9 mouse cellular contexts compared by ENCODE assay signal in the genomic region with DNA sequence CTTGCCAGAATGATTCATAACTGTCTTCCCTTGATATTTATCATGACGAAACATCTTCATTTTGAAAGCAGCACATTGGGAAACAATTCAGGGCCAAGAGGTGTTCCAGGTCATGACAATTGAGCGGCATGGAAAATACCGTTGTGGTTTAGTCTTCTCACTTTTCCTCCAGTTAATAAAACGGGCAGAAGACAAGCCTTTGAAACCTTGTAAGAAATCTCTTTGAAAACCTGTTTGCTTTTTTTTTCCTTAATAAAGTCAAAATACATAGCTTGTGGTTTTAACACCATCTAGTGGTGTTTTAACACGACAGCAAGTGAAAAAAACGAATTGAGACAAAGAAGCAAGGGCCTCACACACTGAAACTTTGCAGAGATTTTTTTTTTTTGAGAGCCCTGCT.
A peak's percentile ranks its signal among the peaks of the same experiment; 100 is the strongest.
DNase-seq lines count a peak whose midpoint lies in the region; ATAC-seq lines count a peak whose summit lies in the region.
"Had no signal": no experiment of that assay in that cellular context is flagged by ENCODE, and none has a peak within 500 bp of the region (broad histone marks: within the 10 kb centered on the region; RNA-seq: fewer than 3 reads in every experiment).

No protein-coding gene starts in this region.

- peak; percentile 31 for DNase-seq in adrenal gland, adult 2 months
- no peak for DNase-seq in adrenal gland, postnatal 25 days
- DNase-seq in layer of hippocampus, postnatal 14 days (ENCODE audit: low spot score in 2 of 2) = peak; percentile 19 to 51
- no peak for DNase-seq in layer of hippocampus, adult 11-12 months (ENCODE audit: low spot score)
- DNase-seq in ZHBTc4 (ENCODE audit: low read depth, low spot score) = peak; percentile 3
- peak; percentile 5 for DNase-seq in mesoderm, embryonic 11.5 days (ENCODE audit: low read depth, low spot score)
- no peak for DNase-seq in kidney, postnatal 10 days
- DNase-seq: thymus, postnatal 36 days had no signal

- no peak for ATAC-seq in cerebellum, adult (ENCODE audit: insufficient number of reproducible peaks, low FRiP score, low TSS enrichment)

Comparison
In these comparisons a context has a peak if more than half of its experiments do, and no peak if none do; other contexts are left out.
1. DNase-seq: peak in adrenal gland, adult 2 months (single experiment), layer of hippocampus, postnatal 14 days (2 of 2), ZHBTc4 (single experiment) and mesoderm, embryonic 11.5 days (single experiment); none in adrenal gland, postnatal 25 days (single experiment), layer of hippocampus, adult 11-12 months (single experiment) and kidney, postnatal 10 days (single experiment).